Mouse (Mus musculus) neural tube, embryonic 13.5 days (tissue): ENCODE data around the gene Nrg3. TPM values are rescaled to one million over a fixed set of nuclear protein-coding genes. Genes with fewer than 3 reads are reported as not detected.
"Not testable (repeated sequence)": the region's sequence is repeated elsewhere in the genome, so short reads cannot be mapped to it uniquely, and the experiment has no call there.

Experiments
- ATAC-seq: fragments of 200-750 bp; cut with Nextera tagmentation; 2 replicates; pipeline ENCODE4 v1.8.0; 2017; ENCODE audit warnings: low read depth, mild to moderate bottlenecking, moderate TSS enrichment, moderate library complexity
- H3K27ac ChIP-seq: fragments of 300-500 bp; sonication (generic); replicated peaks from 2 replicates; pipeline ENCODE4 v1.5.1; 2015; ENCODE audit warnings: moderate library complexity, mild to moderate bottlenecking, inconsistent platforms
- H3K27me3 ChIP-seq: fragments of 300-500 bp; sonication (generic); 2 replicates; pipeline ENCODE4 v1.6.1; 2015; ENCODE audit warnings: mild to moderate bottlenecking, inconsistent platforms
- H3K36me3 ChIP-seq: fragments of 300-500 bp; sonication (generic); 2 replicates; pipeline ENCODE4 v1.6.1; 2015; ENCODE audit warnings: mild to moderate bottlenecking, inconsistent platforms
- H3K4me1 ChIP-seq: fragments of 300-500 bp; sonication (generic); replicated peaks from 2 replicates; pipeline ENCODE4 v1.6.1; 2015; ENCODE audit warnings: inconsistent platforms
- H3K4me2 ChIP-seq: fragments of 300-500 bp; sonication (generic); 2 replicates; pipeline ENCODE4 v1.6.1; 2015; ENCODE audit warnings: inconsistent platforms, mild to moderate bottlenecking, moderate library complexity
- H3K4me3 ChIP-seq: fragments of 300-500 bp; sonication (generic); 2 replicates; pipeline ENCODE4 v1.5.1; 2015; ENCODE audit warnings: mild to moderate bottlenecking, inconsistent platforms
- H3K9ac ChIP-seq: fragments of 300-500 bp; sonication (generic); 2 replicates; pipeline ENCODE4 v1.6.1; 2015; ENCODE audit warnings: moderate library complexity, mild to moderate bottlenecking, inconsistent platforms
- H3K9me3 ChIP-seq: fragments of 300-500 bp; sonication (generic); 2 replicates; pipeline ENCODE4 v1.6.1; 2016; ENCODE audit warnings: inconsistent platforms
- WGBS: fragments of 180-500 bp; shearing (Covaris S2); methylation state at CpG from one replicate; pipeline ENCODE4 v1.1.7; 2015; 5-methylcytosine and 5-hydroxymethylcytosine counted together
- polyA plus RNA-seq: library from polyadenylated mRNA; unstranded; fragments of >200 nt; fragmentation: Nextera tagmentation; extraction: Ambion mirVana; gene quantifications from 2 replicates; pipeline ENCODE4 v1.2.1, GENCODE M21; 2015

The Nrg3 gene
- polyA plus RNA-seq, 1 experiment from 2014 or later = 8.6 TPM

DNA sequence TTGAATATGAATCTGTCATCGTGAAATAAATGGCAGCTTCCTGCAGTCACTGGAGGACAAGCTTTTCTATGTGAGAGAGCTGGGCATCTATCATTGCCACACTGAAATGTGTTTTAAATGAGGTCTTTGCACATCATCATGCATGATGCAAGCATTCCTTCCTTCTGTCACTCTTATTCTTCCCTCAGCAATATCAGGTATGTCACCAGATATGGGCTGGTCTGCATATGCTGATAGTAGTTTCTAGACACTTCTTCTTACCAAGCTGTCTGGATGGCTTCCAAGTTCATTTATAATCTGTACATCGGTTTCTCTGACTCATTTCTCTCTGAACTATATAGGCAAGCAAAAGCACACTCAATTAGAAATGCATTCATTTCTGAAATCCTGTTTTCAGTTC, 925.6 kb downstream of the Nrg3 start:
- ATAC-seq = no peak
- 80% methylated on average over 2 of the region's 2 CpGs for whole genome bisulfite sequencing
- H3K27ac ChIP-seq = no peak overlapping the region

DNA sequence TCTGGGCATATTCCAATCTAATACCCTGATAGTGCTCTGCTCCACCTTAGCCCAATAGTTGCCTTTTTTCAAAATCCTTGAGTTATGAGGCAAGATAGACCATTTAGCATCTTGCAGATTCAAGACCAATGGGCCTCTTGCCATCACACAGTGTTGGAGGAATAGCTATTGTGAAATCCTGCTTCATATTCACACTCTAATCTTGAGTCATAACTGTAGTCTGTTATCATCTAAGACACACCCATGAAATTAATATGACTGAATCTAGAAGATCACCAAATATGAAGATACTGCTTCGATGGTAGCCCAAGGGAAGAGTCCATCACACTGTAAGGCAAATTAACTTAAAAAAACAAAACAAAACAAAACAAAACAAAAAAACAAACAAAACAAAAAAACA, 937.7 kb downstream of the Nrg3 start:
- no peak overlapping the region for H3K27ac ChIP-seq
- no peak overlapping the region for H3K9ac ChIP-seq
- ATAC-seq = no peak
- WGBS = 89% methylated on average over 1 of the region's 1 CpGs
- H3K4me3 ChIP-seq = no peak overlapping the region
- no peaks in the 10 kb centered on the region for H3K4me1 ChIP-seq
- no peak overlapping the region for H3K4me2 ChIP-seq
- no peaks in the 10 kb centered on the region for H3K36me3 ChIP-seq
- H3K9me3 ChIP-seq = no peaks in the 10 kb centered on the region
- no peaks in the 10 kb centered on the region for H3K27me3 ChIP-seq

More for the DNA sequence above, 925.6 kb downstream of the Nrg3 start:
- no peaks in the 10 kb centered on the region for H3K4me1 ChIP-seq
- no peak overlapping the region for H3K4me3 ChIP-seq
- H3K4me2 ChIP-seq = no peak overlapping the region
- no peaks in the 10 kb centered on the region for H3K36me3 ChIP-seq
- no peaks in the 10 kb centered on the region for H3K9me3 ChIP-seq
- no peak overlapping the region for H3K9ac ChIP-seq
- H3K27me3 ChIP-seq = no peaks in the 10 kb centered on the region

- Histone ChIP-seq H3K4me2 (no peak overlapping the region), H3K36me3 (no peaks in the 10 kb centered on the region), H3K27me3 (no peaks in the 10 kb centered on the region), H3K9me3 (no peaks in the 10 kb centered on the region), H3K9ac (no peak overlapping the region), H3K4me3 (no peak overlapping the region), H3K27ac (no peak overlapping the region), H3K4me1 (no peaks in the 10 kb centered on the region)
- ATAC-seq = no peak
Observed at GRCm38 (mm10) chr14:38533495-38533894, 939.4 kb downstream of the Nrg3 start.

DNA sequence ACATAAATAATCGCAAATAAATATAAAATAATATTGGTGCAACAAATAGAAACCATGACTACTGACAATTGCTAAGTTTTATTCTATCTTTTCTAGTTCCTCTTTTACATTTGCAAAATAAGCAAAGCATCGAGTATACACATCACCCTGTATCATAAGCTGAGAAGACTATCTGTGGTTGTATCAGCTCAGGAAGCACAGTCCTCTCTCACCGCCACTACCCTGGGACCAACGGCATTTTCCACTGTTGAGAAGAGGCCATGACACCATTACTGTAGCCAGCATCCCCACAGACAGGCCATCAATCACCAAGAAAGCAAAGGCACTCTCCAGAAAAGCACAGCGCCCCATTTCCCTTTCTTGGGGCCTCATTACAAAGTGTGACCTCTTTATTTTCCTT, 956.7 kb downstream of the Nrg3 start:
- Histone ChIP-seq H3K36me3 (no peaks in the 10 kb centered on the region), H3K27me3 (no peaks in the 10 kb centered on the region), H3K4me1 (no peaks in the 10 kb centered on the region; the same call in 1 of the 2 replicates), H3K4me3 (no peak overlapping the region), H3K27ac (no peak overlapping the region), H3K9ac (no peak overlapping the region), H3K4me2 (no peak overlapping the region), H3K9me3 (no peaks in the 10 kb centered on the region)
- WGBS = 50% methylated on average over 5 of the region's 5 CpGs
- ATAC-seq = peak; percentile 63

- H3K4me1 ChIP-seq = no peaks in the 10 kb centered on the region
- H3K4me2 ChIP-seq = no peak overlapping the region
- no peak overlapping the region for H3K4me3 ChIP-seq
- H3K27ac ChIP-seq = no peak overlapping the region
- no peaks in the 10 kb centered on the region for H3K36me3 ChIP-seq
- no peaks in the 10 kb centered on the region for H3K9me3 ChIP-seq
- 91% methylated on average over 2 of the region's 2 CpGs for WGBS
- H3K9ac ChIP-seq = no peak overlapping the region
- no peak for ATAC-seq
- no peaks in the 10 kb centered on the region for H3K27me3 ChIP-seq
Observed at GRCm38 (mm10) chr14:38509016-38509415, 963.9 kb downstream of the Nrg3 start.

- Histone ChIP-seq H3K27ac (no peak overlapping the region), H3K4me2 (no peak overlapping the region), H3K4me1 (no peaks in the 10 kb centered on the region), H3K27me3 (no peaks in the 10 kb centered on the region), H3K36me3 (no peaks in the 10 kb centered on the region), H3K4me3 (no peak overlapping the region), H3K9ac (no peak overlapping the region), H3K9me3 (no peaks in the 10 kb centered on the region)
- ATAC-seq = no peak
- 63% methylated on average over 1 of the region's 1 CpGs for WGBS
Observed at GRCm38 (mm10) chr14:38494970-38495369, 977.9 kb downstream of the Nrg3 start.

GRCm38 (mm10) chr14:38447086-38447485, 1025.8 kb downstream of the Nrg3 start:
- Histone ChIP-seq H3K4me1 (no peaks in the 10 kb centered on the region), H3K27ac (no peak overlapping the region), H3K9me3 (no peaks in the 10 kb centered on the region), H3K4me3 (no peak overlapping the region), H3K4me2 (no peak overlapping the region), H3K36me3 (no peaks in the 10 kb centered on the region), H3K9ac (no peak overlapping the region), H3K27me3 (no peaks in the 10 kb centered on the region)
- no peak for ATAC-seq
- WGBS = 87% methylated on average over 2 of the region's 2 CpGs

GRCm38 (mm10) chr14:38444788-38445187, 1028.1 kb downstream of the Nrg3 start:
- no peak overlapping the region for H3K27ac ChIP-seq
- no peak for ATAC-seq
- no peaks in the 10 kb centered on the region for H3K4me1 ChIP-seq
- no peak overlapping the region for H3K4me3 ChIP-seq
- H3K27me3 ChIP-seq = no peaks in the 10 kb centered on the region
- 89% methylated on average over 2 of the region's 2 CpGs for WGBS
- H3K4me2 ChIP-seq = no peak overlapping the region
- no peak overlapping the region for H3K9ac ChIP-seq
- H3K9me3 ChIP-seq = no peaks in the 10 kb centered on the region
- H3K36me3 ChIP-seq = no peaks in the 10 kb centered on the region

DNA sequence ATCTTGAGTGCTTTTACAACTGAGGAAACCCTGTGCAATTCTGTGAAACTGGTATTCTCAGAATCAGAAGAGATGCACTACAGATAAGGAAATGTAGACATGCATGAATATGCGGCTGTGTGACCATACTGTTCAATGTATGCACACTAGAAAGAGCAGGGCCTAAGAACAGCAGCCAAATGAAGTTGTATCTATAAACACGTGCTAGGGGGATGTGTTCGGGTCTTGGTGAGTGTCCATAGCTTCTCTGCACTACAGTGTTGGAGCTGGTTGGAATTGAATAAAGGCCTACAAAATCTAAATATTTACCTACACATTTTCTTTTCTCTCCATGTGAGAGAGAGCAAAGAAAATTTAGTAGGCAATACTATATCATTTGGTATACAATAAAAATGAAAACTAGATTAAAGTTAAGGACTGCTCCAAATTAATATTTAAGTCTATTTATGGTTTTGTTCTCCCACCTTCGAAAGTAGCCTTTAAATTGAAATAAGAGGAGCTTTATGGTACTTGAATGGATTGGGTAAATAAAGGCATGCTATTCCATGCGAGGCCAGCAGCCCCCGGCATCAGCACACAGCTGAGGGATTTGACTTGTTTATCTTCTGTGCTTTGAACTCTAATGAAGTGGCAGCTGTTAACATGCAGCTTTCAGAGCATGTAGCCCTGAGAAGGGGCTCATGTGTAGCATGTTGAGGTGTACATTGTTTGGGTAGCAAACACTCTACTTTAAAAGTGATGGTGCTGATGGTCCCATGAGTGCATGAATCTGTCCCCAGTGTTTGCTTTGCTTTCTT, 1038.9 kb downstream of the Nrg3 start:
- WGBS = 72% methylated on average over 6 of the region's 6 CpGs
- no peak overlapping the region for H3K27ac ChIP-seq
- no peak for ATAC-seq

DNA sequence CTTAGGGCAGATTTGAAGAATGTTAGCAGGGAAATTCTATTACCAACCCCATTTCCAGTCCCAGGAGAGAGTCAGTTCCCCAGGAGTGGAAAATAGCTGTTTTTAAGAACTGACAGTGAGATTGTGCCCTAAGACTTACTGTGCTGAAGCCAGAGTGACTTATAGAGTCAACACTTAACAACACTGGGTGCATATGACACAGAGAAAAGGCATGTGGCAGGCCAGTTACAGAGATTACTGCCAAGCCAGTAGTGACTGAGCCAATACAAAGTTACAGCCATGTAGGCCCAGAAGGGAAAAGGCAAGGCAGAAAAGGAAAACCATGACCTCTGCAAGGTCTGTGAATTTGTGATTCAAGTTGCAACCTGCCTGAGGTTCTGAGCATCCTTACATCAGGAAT, 1098.2 kb downstream of the Nrg3 start:
- H3K4me1 ChIP-seq = no peaks in the 10 kb centered on the region
- no peaks in the 10 kb centered on the region for H3K27me3 ChIP-seq
- H3K9me3 ChIP-seq = no peaks in the 10 kb centered on the region
- H3K4me3 ChIP-seq = no peak overlapping the region
- H3K9ac ChIP-seq = no peak overlapping the region
- no peak for ATAC-seq
- H3K4me2 ChIP-seq = no peak overlapping the region
- no peak overlapping the region for H3K27ac ChIP-seq
- H3K36me3 ChIP-seq = no peaks in the 10 kb centered on the region

More for the DNA sequence above, 1038.9 kb downstream of the Nrg3 start:
- Histone ChIP-seq H3K9ac (no peak overlapping the region), H3K9me3 (no peaks in the 10 kb centered on the region), H3K4me3 (no peak overlapping the region), H3K27me3 (no peaks in the 10 kb centered on the region), H3K36me3 (no peaks in the 10 kb centered on the region), H3K4me1 (no peaks in the 10 kb centered on the region), H3K4me2 (no peak overlapping the region)

GRCm38 (mm10) chr14:38340967-38341366, 1131.9 kb downstream of the Nrg3 start:
- no peaks in the 10 kb centered on the region for H3K36me3 ChIP-seq
- ATAC-seq = no peak
- H3K9ac ChIP-seq = no peak overlapping the region
- H3K9me3 ChIP-seq = no peaks in the 10 kb centered on the region
- no peak overlapping the region for H3K4me3 ChIP-seq
- H3K27me3 ChIP-seq = no peaks in the 10 kb centered on the region
- no peaks in the 10 kb centered on the region; the same call in 1 of the 2 replicates for H3K4me1 ChIP-seq
- H3K27ac ChIP-seq = no peak overlapping the region
- no peak overlapping the region for H3K4me2 ChIP-seq

DNA sequence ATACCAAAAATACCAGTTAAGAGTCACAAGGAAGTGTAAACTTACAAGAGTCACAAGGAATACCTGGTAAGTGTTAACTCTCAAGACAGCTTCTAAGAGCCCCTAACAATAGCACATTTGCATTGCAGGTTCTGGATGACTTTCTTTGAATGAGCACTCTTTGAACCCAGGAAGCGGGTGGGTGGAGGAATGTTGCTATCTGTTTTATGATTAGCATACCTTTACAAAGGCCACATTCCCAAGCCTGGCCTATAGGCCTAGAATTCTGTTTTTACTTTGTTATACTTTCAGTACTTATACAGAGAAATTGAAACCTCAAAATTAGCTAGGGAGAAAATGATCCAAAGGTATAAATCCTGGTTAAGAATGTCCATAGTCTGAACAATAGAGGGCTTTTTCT, 1150.0 kb downstream of the Nrg3 start:
- H3K27me3 ChIP-seq, ATAC-seq, H3K4me3 ChIP-seq, H3K36me3 ChIP-seq, H3K27ac ChIP-seq, H3K4me2 ChIP-seq, H3K9me3 ChIP-seq, H3K9ac ChIP-seq, H3K4me1 ChIP-seq: not testable (repeated sequence)
- WGBS = 81% methylated on average over 1 of the region's 1 CpGs
